Mouse (Mus musculus) MEL (cell line): ENCODE measurements around the gene Phyh. TPM values are rescaled to one million over a fixed set of nuclear protein-coding genes. Genes with fewer than 3 reads are reported as not detected.

ENCODE experiments used
- DNase-seq: peaks from one replicate; pipeline ENCODE4 v3.0.0; 2011; ENCODE audit warnings: low read depth, low spot score
- H3K27ac ChIP-seq: 2 replicates; pipeline ENCODE4 v1.5.1; 2012; ENCODE audit warnings: low read depth, mild to moderate bottlenecking, control low read depth, low read length, moderate library complexity; ENCODE audit not compliant: control insufficient read depth
- H3K27me3 ChIP-seq, 2 experiments: fragments of 150-350 bp in 1 of 2; sonication (generic) in 1 of 2; 2 replicates each; pipeline ENCODE4 v1.6.1; 2012; ENCODE audit warnings: low read length in 2 of 2, mild to moderate bottlenecking in 2 of 2, improper control_type of control experiment in 1 of 2, moderate library complexity in 1 of 2; ENCODE audit not compliant: insufficient read depth in 2 of 2, control insufficient read depth in 1 of 2
- H3K36me3 ChIP-seq, 2 experiments: 2 replicates each; pipeline ENCODE4 v1.6.1; 2012 to 2014; ENCODE audit warnings: low read length in 2 of 2, improper control_type of control experiment in 1 of 2, inconsistent platforms in 1 of 2, mild to moderate bottlenecking in 1 of 2; ENCODE audit not compliant: insufficient read depth in 2 of 2, control insufficient read depth in 1 of 2
- H3K4me1 ChIP-seq, 2 experiments: fragments of 150-350 bp in 1 of 2; sonication (generic) in 1 of 2; 2 replicates each; pipeline ENCODE4 v1.6.1; 2012; ENCODE audit warnings: low read length in 2 of 2, improper control_type of control experiment in 1 of 2, mild to moderate bottlenecking in 1 of 2; ENCODE audit not compliant: insufficient read depth in 2 of 2, control insufficient read depth in 1 of 2
- H3K4me3 ChIP-seq, 2 experiments: fragments of 150-350 bp in 1 of 2; sonication (generic) in 1 of 2; 2 replicates each; pipeline ENCODE4 v1.5.1; 2012; ENCODE audit warnings: low read depth in 2 of 2, low read length in 2 of 2, mild to moderate bottlenecking in 2 of 2, moderate library complexity in 2 of 2, control low read depth in 1 of 2, improper control_type of control experiment in 1 of 2; ENCODE audit not compliant: control insufficient read depth in 1 of 2, insufficient read depth in 1 of 2
- H3K79me2 ChIP-seq: 2 replicates; pipeline ENCODE4 v1.6.1; 2012; ENCODE audit warnings: mild to moderate bottlenecking, low read length, moderate library complexity; ENCODE audit not compliant: control insufficient read depth, poor library complexity, insufficient read depth
- H3K9ac ChIP-seq: 2 replicates; pipeline ENCODE4 v1.6.1; 2012; ENCODE audit warnings: low read depth, mild to moderate bottlenecking, control low read depth, low read length, moderate library complexity; ENCODE audit not compliant: control insufficient read depth, poor library complexity, severe bottlenecking
- H3K9me3 ChIP-seq: fragments of 150-350 bp; sonication (generic); replicated peaks from 2 replicates; pipeline ENCODE4 v1.6.1; 2012; ENCODE audit warnings: mild to moderate bottlenecking, low read length, improper control_type of control experiment, moderate library complexity; ENCODE audit not compliant: insufficient read depth
- BHLHE40 ChIP-seq: IDR thresholded peaks from 2 replicates; pipeline ENCODE4 v1.6.1; 2012; ENCODE audit warnings: low read depth, mild to moderate bottlenecking, inconsistent platforms, low read length, improper control_type of control experiment, borderline replicate concordance
- CHD1 ChIP-seq: IDR thresholded peaks from 2 replicates; pipeline ENCODE4 v1.6.1; 2012; ENCODE audit warnings: low read depth, mild to moderate bottlenecking, inconsistent platforms, low read length, improper control_type of control experiment
- CHD2 ChIP-seq: IDR thresholded peaks from 2 replicates; pipeline ENCODE4 v1.6.1; 2011; ENCODE audit warnings: low read length, improper control_type of control experiment
- CTCF ChIP-seq, 3 experiments: IDR thresholded peaks in 2 of 3; conservative IDR thresholded peaks in 1 of 3; 2 replicates each; pipeline ENCODE4 v1.5.1; 2011 to 2012; ENCODE audit warnings: low read length in 3 of 3, low read depth in 2 of 3, mild to moderate bottlenecking in 2 of 3, improper control_type of control experiment in 1 of 3, inconsistent platforms in 1 of 3, mixed read lengths in 1 of 3, moderate library complexity in 1 of 3; ENCODE audit not compliant: control insufficient read depth in 1 of 3, insufficient read depth in 1 of 3, poor library complexity in 1 of 3, severe bottlenecking in 1 of 3
- ELF1 ChIP-seq: IDR thresholded peaks from 2 replicates; pipeline ENCODE4 v1.6.1; 2014; ENCODE audit warnings: low read depth, mild to moderate bottlenecking, inconsistent platforms, low read length, improper control_type of control experiment, moderate library complexity
- GABPA ChIP-seq: IDR thresholded peaks from 2 replicates; pipeline ENCODE4 v1.6.1; 2012; ENCODE audit warnings: low read depth, mild to moderate bottlenecking, inconsistent platforms, low read length, improper control_type of control experiment, moderate library complexity
- HCFC1 ChIP-seq: IDR thresholded peaks from 2 replicates; pipeline ENCODE4 v1.6.1; 2012; ENCODE audit warnings: low read depth, mild to moderate bottlenecking, inconsistent platforms, low read length, improper control_type of control experiment, moderate library complexity
- JUND ChIP-seq: IDR thresholded peaks from 2 replicates; pipeline ENCODE4 v1.6.1; 2011; ENCODE audit warnings: low read depth, mild to moderate bottlenecking, improper control_type of control experiment, low read length
- MAZ ChIP-seq: IDR thresholded peaks from 2 replicates; pipeline ENCODE4 v1.6.1; 2012; ENCODE audit warnings: low read depth, mild to moderate bottlenecking, inconsistent platforms, low read length, improper control_type of control experiment
- MEF2A ChIP-seq: IDR thresholded peaks from 2 replicates; pipeline ENCODE4 v1.6.1; 2014; ENCODE audit warnings: low read depth, mild to moderate bottlenecking, inconsistent platforms, low read length, improper control_type of control experiment; ENCODE audit not compliant: poor library complexity, insufficient replicate concordance, severe bottlenecking; ENCODE audit errors: extremely low read depth
- MYB ChIP-seq: IDR thresholded peaks from 2 replicates; pipeline ENCODE4 v1.6.1; 2011; ENCODE audit warnings: mild to moderate bottlenecking, low read depth, low read length, improper control_type of control experiment
- MYC ChIP-seq: IDR thresholded peaks from 2 replicates; pipeline ENCODE4 v1.6.1; 2011; ENCODE audit warnings: low read depth, mild to moderate bottlenecking, low read length, improper control_type of control experiment, moderate library complexity
- NELFE ChIP-seq: IDR thresholded peaks from 2 replicates; pipeline ENCODE4 v1.6.1; 2011; ENCODE audit warnings: low read depth, low read length, improper control_type of control experiment
- NRF1 ChIP-seq: IDR thresholded peaks from 2 replicates; pipeline ENCODE4 v1.6.1; 2014; ENCODE audit warnings: low read depth, mild to moderate bottlenecking, inconsistent platforms, low read length, improper control_type of control experiment, moderate library complexity; ENCODE audit not compliant: poor library complexity, insufficient read depth, severe bottlenecking
- POLR2AphosphoS2 ChIP-seq: IDR thresholded peaks from 2 replicates; pipeline ENCODE4 v1.6.1; 2011; ENCODE audit warnings: low read length, improper control_type of control experiment
- RAD21 ChIP-seq: IDR thresholded peaks from 2 replicates; pipeline ENCODE4 v1.6.1; 2011; ENCODE audit warnings: mild to moderate bottlenecking, low read depth, low read length, improper control_type of control experiment
- RCOR1 ChIP-seq: IDR thresholded peaks from 2 replicates; pipeline ENCODE4 v1.6.1; 2012; ENCODE audit warnings: low read depth, mild to moderate bottlenecking, inconsistent platforms, low read length, improper control_type of control experiment
- SIN3A ChIP-seq: IDR thresholded peaks from 2 replicates; pipeline ENCODE4 v1.6.1; 2012; ENCODE audit warnings: low read length, improper control_type of control experiment, inconsistent platforms
- SMC3 ChIP-seq: IDR thresholded peaks from 2 replicates; pipeline ENCODE4 v1.6.1; 2011; ENCODE audit warnings: low read depth, low read length, improper control_type of control experiment
- TAL1 ChIP-seq: IDR thresholded peaks from 2 replicates; pipeline ENCODE4 v1.6.1; 2012; ENCODE audit warnings: mild to moderate bottlenecking, inconsistent platforms, low read length, moderate library complexity, mixed read lengths
- TBP ChIP-seq: IDR thresholded peaks from 2 replicates; pipeline ENCODE4 v1.8.0; 2011; ENCODE audit warnings: low read depth, low read length, improper control_type of control experiment
- TCF12 ChIP-seq: IDR thresholded peaks from 2 replicates; pipeline ENCODE4 v1.6.1; 2014; ENCODE audit warnings: low read depth, mild to moderate bottlenecking, inconsistent platforms, low read length, improper control_type of control experiment, moderate library complexity
- UBTF ChIP-seq: IDR thresholded peaks from 2 replicates; pipeline ENCODE4 v1.6.1; 2012; ENCODE audit warnings: low read depth, mild to moderate bottlenecking, inconsistent platforms, low read length, improper control_type of control experiment, moderate library complexity, borderline replicate concordance; ENCODE audit not compliant: insufficient read depth
- USF1 ChIP-seq: IDR thresholded peaks from 2 replicates; pipeline ENCODE4 v1.6.1; 2014; ENCODE audit warnings: low read depth, mild to moderate bottlenecking, inconsistent platforms, low read length, improper control_type of control experiment, moderate library complexity
- ZC3H11A ChIP-seq: IDR thresholded peaks from 2 replicates; pipeline ENCODE4 v1.6.1; 2012; ENCODE audit warnings: low read depth, mild to moderate bottlenecking, inconsistent platforms, low read length, improper control_type of control experiment
- polyA plus RNA-seq, 2 experiments: library from polyadenylated mRNA; stranded (reverse) in 1 of 2; unstranded in 1 of 2; fragments of >175 nt in 1 of 2; fragments of >200 nt in 1 of 2; gene quantifications; 2 replicates each; pipeline versions ENCODE4 v1.2.1 to v1.2.4; 2012; ENCODE audit warnings: low replicate concordance in 2 of 2, low read depth in 1 of 2; ENCODE audit not compliant: insufficient read length in 2 of 2, insufficient read depth in 1 of 2, missing spikeins in 1 of 2
- total RNA-seq: library from RNA; depleted of rRNA; stranded (reverse); fragments of 300-350 nt; gene quantifications from 2 replicates; pipeline ENCODE4 v1.2.3, GENCODE M21; 2012

The Phyh gene
- total and polyA plus RNA-seq, 3 experiments = not detected

GRCm38 (mm10) chr2:4927391-4927790 is 8.6 kb downstream of the Phyh start:
- DNase-seq = no peak
- H3K9me3 ChIP-seq = no peaks in the 10 kb centered on the region
- H3K27me3 ChIP-seq = peaks cover 0 to 9% of the 10 kb centered on the region in 2 experiments; a peak in 2 of 4 replicates
- no peak overlapping the region for H3K9ac ChIP-seq
- no peak for TF ChIP-seq HCFC1
- no peak for TF ChIP-seq SMC3
- TF ChIP-seq NELFE = no peak
- no peak for TF ChIP-seq MEF2A
- no peak for TF ChIP-seq ZC3H11A
- no peak for TF ChIP-seq CTCF (IDR thresholded peaks at IDR 0.05 in 2 of 3, conservative IDR thresholded peaks at IDR 0.05 in 1 of 3; ENCODE audit: control insufficient read depth in 1 of 3, insufficient read depth in 1 of 3, low read depth in 2 of 3, low read length in 3 of 3, poor library complexity in 1 of 3, severe bottlenecking in 1 of 3)
- no peak for TF ChIP-seq NRF1
- no peak for TF ChIP-seq CHD2
- no peak for TF ChIP-seq MYB
- TF ChIP-seq USF1 = no peak
- TF ChIP-seq MYC = no peak
- no peak for TF ChIP-seq ELF1
- TF ChIP-seq SIN3A = no peak
- no peak for TF ChIP-seq BHLHE40
- no peak for TF ChIP-seq UBTF
- TF ChIP-seq MAZ = no peak
- no peak for TF ChIP-seq TCF12
- TF ChIP-seq, all 39 proteins: peak for 0
- Histone ChIP-seq H3K4me3 (no peak overlapping the region), H3K79me2 (no peaks in the 10 kb centered on the region), H3K27ac (no peak overlapping the region), H3K4me1 (no peaks in the 10 kb centered on the region; a peak in 1 of 4 replicates), H3K36me3 (no peaks in the 10 kb centered on the region)

- Histone ChIP-seq H3K27ac (no peak overlapping the region), H3K4me1 (no peaks in the 10 kb centered on the region), H3K36me3 (no peaks in the 10 kb centered on the region), H3K27me3 (peaks cover 0 to 7% of the 10 kb centered on the region in 2 experiments; a peak in 2 of 4 replicates), H3K4me3 (no peak overlapping the region), H3K9ac (no peak overlapping the region), H3K9me3 (no peaks in the 10 kb centered on the region), H3K79me2 (no peaks in the 10 kb centered on the region)
- TF ChIP-seq CHD1 = no peak
- TF ChIP-seq SMC3 = no peak
- no peak for TF ChIP-seq SIN3A
- TF ChIP-seq TAL1 = no peak
- no peak for TF ChIP-seq TBP
- TF ChIP-seq RCOR1 = no peak
- TF ChIP-seq JUND = no peak
- no peak for TF ChIP-seq UBTF
- no peak for TF ChIP-seq BHLHE40
- no peak for TF ChIP-seq MYC
- TF ChIP-seq GABPA = no peak
- no peak for TF ChIP-seq ELF1
- TF ChIP-seq POLR2AphosphoS2 = no peak
- no peak for TF ChIP-seq MAZ
- no peak for TF ChIP-seq NRF1
- no peak for TF ChIP-seq RAD21
- TF ChIP-seq ZC3H11A = no peak
- DNase-seq = no peak
These were observed 10.4 kb downstream of the Phyh start for GRCm38 (mm10) chr2:4929230-4929629.
